Mouse (Mus musculus) C2C12 (cell line): ENCODE results near the gene Pigw. TPM values are rescaled to one million over a fixed set of nuclear protein-coding genes. Genes with fewer than 3 reads are reported as not detected.
A peak's percentile ranks its signal among the peaks of the same experiment; 100 is the strongest.
"Not testable (repeated sequence)": the region's sequence is repeated elsewhere in the genome, so short reads cannot be mapped to it uniquely, and the experiment has no call there.

ENCODE experiments used
- H3K27me3 ChIP-seq: one replicate; pipeline ENCODE4 v1.6.1; 2011; ENCODE audit not compliant: control insufficient read depth, insufficient read depth, insufficient read length
- H3K36me3 ChIP-seq: one replicate; pipeline ENCODE4 v1.6.1; 2011; ENCODE audit not compliant: control insufficient read depth, insufficient read depth
- H3K4me3 ChIP-seq: one replicate; pipeline ENCODE4 v1.5.1; 2011; ENCODE audit warnings: mild to moderate bottlenecking, control low read depth; ENCODE audit not compliant: poor library complexity, insufficient read depth, severe bottlenecking
- H3K79me2 ChIP-seq: one replicate; pipeline ENCODE4 v1.6.1; 2011; ENCODE audit not compliant: control insufficient read depth, insufficient read depth
- H3K79me3 ChIP-seq: one replicate; pipeline ENCODE4 v1.6.1; 2011; ENCODE audit warnings: low read depth, control low read depth
- H3ac ChIP-seq: one replicate; pipeline ENCODE3; 2011; ENCODE audit warnings: low read depth; ENCODE audit not compliant: control insufficient read depth, insufficient read length
- CEBPB ChIP-seq: IDR thresholded peaks from one replicate; pipeline ENCODE4 v1.6.1; 2011; ENCODE audit warnings: low read depth, mild to moderate bottlenecking, control low read depth, moderate library complexity
- CTCF ChIP-seq: IDR thresholded peaks from one replicate; pipeline ENCODE4 v1.5.1; 2011; ENCODE audit not compliant: control insufficient read depth, insufficient read depth, insufficient read length
- FOSL1 ChIP-seq: IDR thresholded peaks from one replicate; pipeline ENCODE4 v1.8.0; 2011; ENCODE audit warnings: mild to moderate bottlenecking, low read length; ENCODE audit not compliant: poor library complexity, insufficient read depth, severe bottlenecking
- MAX ChIP-seq: IDR thresholded peaks from one replicate; pipeline ENCODE4 v1.6.1; 2011; ENCODE audit warnings: mild to moderate bottlenecking, control low read depth
- MYOD1 ChIP-seq: IDR thresholded peaks from one replicate; pipeline ENCODE4 v1.6.1; 2011; ENCODE audit warnings: low read depth; ENCODE audit not compliant: control insufficient read depth, insufficient read length
- MYOG ChIP-seq: IDR thresholded peaks from one replicate; pipeline ENCODE4 v1.6.1; 2011; ENCODE audit not compliant: control insufficient read depth, insufficient read length; ENCODE audit errors: extremely low read depth
- USF1 ChIP-seq: IDR thresholded peaks from one replicate; pipeline ENCODE4 v1.6.1; 2011; ENCODE audit warnings: low read depth, mild to moderate bottlenecking, control low read depth, moderate library complexity
- polyA plus RNA-seq: library from polyadenylated mRNA; unstranded; fragments of >200 nt; fragmentation: generic; extraction: Trizol; gene quantifications from one replicate; pipeline ENCODE4 v1.2.1, GENCODE M21; 2012; ENCODE audit warnings: missing spikeins

Gene Pigw
- polyA plus RNA-seq, 1 experiment: 3.9 TPM

- Histone ChIP-seq H3ac (no peak overlapping the region), H3K4me3 (no peak overlapping the region), H3K79me3 (peaks cover 17% of the 10 kb centered on the region), H3K27me3 (no peaks in the 10 kb centered on the region), H3K79me2 (peaks cover 28% of the 10 kb centered on the region), H3K36me3 (peaks cover 84% of the 10 kb centered on the region)
- TF ChIP-seq FOSL1 (no peak), CTCF (no peak), MYOD1 (no peak), MYOG (no peak), USF1 (no peak), MAX (no peak), CEBPB (no peak)
These were observed 5.2 kb upstream of the Pigw start for GRCm38 (mm10) chr11:84885238-84885637.

- H3K79me2 ChIP-seq: peaks cover 53% of the 10 kb centered on the region
- H3K79me3 ChIP-seq: peaks cover 21% of the 10 kb centered on the region
- peaks cover 65% of the 10 kb centered on the region for H3K36me3 ChIP-seq
- no peak overlapping the region for H3K4me3 ChIP-seq
- no peak overlapping the region for H3ac ChIP-seq
- H3K27me3 ChIP-seq: no peaks in the 10 kb centered on the region
- no peak for TF ChIP-seq FOSL1
- no peak for TF ChIP-seq MAX
- no peak for TF ChIP-seq MYOG
- TF ChIP-seq USF1: no peak
- no peak for TF ChIP-seq CTCF
- no peak for TF ChIP-seq CEBPB
- no peak for TF ChIP-seq MYOD1
These were observed 2.3 kb upstream of the Pigw start for GRCm38 (mm10) chr11:84882346-84882745.

DNA sequence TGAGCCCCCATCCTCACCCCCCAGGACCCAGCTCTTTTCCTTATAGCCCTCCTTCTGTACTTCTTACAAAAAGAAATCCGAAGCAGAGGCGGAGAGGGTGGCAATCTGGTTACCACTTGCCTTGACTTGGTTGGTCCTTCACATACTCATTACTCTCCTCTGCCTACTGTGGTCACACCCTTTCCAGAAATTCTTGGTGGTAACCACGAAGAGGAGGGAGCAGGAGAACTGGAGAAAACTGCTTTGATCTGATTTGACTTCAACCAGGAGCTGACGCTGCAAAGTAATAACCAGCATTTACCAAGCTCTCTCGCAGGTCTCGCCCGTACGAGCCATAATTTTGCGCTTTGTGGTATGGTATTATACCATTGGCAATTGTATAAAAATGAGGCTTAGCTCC, 886 bp upstream of the Pigw start:
- peaks cover 23% of the 10 kb centered on the region for H3K79me3 ChIP-seq
- H3K79me2 ChIP-seq: peaks cover 55% of the 10 kb centered on the region
- H3K4me3 ChIP-seq: peak overlapping the region; percentile 56
- TF ChIP-seq MYOG: no peak
- no peak for TF ChIP-seq MYOD1
- TF ChIP-seq CEBPB: no peak
- no peak for TF ChIP-seq FOSL1
- no peak for TF ChIP-seq CTCF
- TF ChIP-seq MAX: no peak
- no peak for TF ChIP-seq USF1
- H3K36me3 ChIP-seq: peaks cover 62% of the 10 kb centered on the region
- H3ac ChIP-seq: peak overlapping the region; percentile 90
- no peaks in the 10 kb centered on the region for H3K27me3 ChIP-seq

GRCm38 (mm10) chr11:84880465-84880961, 428 bp upstream of the Pigw start:
- H3K79me2 ChIP-seq: peaks cover 55% of the 10 kb centered on the region
- H3K79me3 ChIP-seq: peaks cover 23% of the 10 kb centered on the region
- TF ChIP-seq MAX (no peak), MYOD1 (no peak), USF1 (no peak)
- H3K4me3 ChIP-seq: peak overlapping the region; percentile 56
- peak overlapping the region; percentile 90 for H3ac ChIP-seq
- H3K27me3 ChIP-seq: no peaks in the 10 kb centered on the region
- peaks cover 57% of the 10 kb centered on the region for H3K36me3 ChIP-seq

GRCm38 (mm10) chr11:84879007-84879771, 896 bp downstream of the Pigw start:
- no peaks in the 10 kb centered on the region for H3K27me3 ChIP-seq
- H3K79me3 ChIP-seq: peaks cover 23% of the 10 kb centered on the region
- H3K36me3 ChIP-seq: peaks cover 44% of the 10 kb centered on the region
- H3ac ChIP-seq: peak overlapping the region; percentile 90
- H3K4me3 ChIP-seq: peak overlapping the region; percentile 56
- TF ChIP-seq MAX (no peak), MYOG (no peak), FOSL1 (no peak), USF1 (no peak), CEBPB (no peak)
- H3K79me2 ChIP-seq: peaks cover 55% of the 10 kb centered on the region

DNA sequence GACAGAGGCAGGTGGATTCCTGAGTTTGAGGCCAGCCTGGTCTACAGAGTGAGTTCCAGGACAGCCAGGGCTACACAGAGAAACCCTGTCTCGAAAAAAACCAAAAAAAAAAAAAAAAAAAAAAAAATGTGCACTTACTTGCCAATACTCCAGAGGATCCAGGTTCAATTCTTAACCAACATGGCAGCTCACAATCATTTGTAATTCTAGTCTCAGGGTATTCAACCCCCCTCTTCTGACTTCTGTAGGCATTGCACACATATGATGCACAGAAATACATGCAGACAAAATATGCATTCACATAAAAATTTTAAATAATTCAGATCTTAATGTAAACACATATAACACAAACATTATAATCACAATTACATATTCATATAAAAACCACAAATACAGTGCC, 4.1 kb downstream of the Pigw start:
- not testable (repeated sequence) for H3ac ChIP-seq, H3K27me3 ChIP-seq, H3K4me3 ChIP-seq
- H3K36me3 ChIP-seq: peaks cover 15% of the 10 kb centered on the region
- H3K79me2 ChIP-seq: peaks cover 60% of the 10 kb centered on the region
- peaks cover 22% of the 10 kb centered on the region for H3K79me3 ChIP-seq
